Mouse (Mus musculus): ENCODE data around the gene Mrgprf.

- no peak for TF ChIP-seq POLR2A (IDR thresholded peaks at IDR 0.05; ENCODE audit: extremely low read depth, insufficient read depth, low read length)
- 0 out of 2 replicates have a peak, but pooled peaks have one; percentile 33 for TF ChIP-seq CTCF (IDR thresholded peaks at IDR 0.05; ENCODE audit: low read depth, low read length)
Observed at GRCm38 (mm10) chr7:145289302-145289701, 11.3 kb upstream of the Mrgprf start.
